Mouse (Mus musculus) liver, postnatal 0 days (tissue): ENCODE data around the gene Usp20.

Source experiments
- CTCF ChIP-seq: sonication (generic); IDR thresholded peaks from 2 replicates; pipeline ENCODE4 v1.5.1; 2016; ENCODE audit warnings: antibody characterized with exemption, low read depth
- EP300 ChIP-seq: IDR thresholded peaks from 2 replicates; pipeline ENCODE4 v1.6.1; 2016; ENCODE audit warnings: antibody characterized with exemption, low read depth, mild to moderate bottlenecking

GRCm38 (mm10) chr2:31042881-31043280, 60.8 kb downstream of the Usp20 start:
- TF ChIP-seq CTCF (no peak), EP300 (no peak)
